Mouse (Mus musculus): ENCODE data around the gene Gbp3. TPM values are rescaled to one million over a fixed set of nuclear protein-coding genes. Genes with fewer than 3 reads are reported as not detected.

Gene Gbp3
- total and polyA plus RNA-seq, 3 experiments = 0.27 TPM; not detected in 2

DNA sequence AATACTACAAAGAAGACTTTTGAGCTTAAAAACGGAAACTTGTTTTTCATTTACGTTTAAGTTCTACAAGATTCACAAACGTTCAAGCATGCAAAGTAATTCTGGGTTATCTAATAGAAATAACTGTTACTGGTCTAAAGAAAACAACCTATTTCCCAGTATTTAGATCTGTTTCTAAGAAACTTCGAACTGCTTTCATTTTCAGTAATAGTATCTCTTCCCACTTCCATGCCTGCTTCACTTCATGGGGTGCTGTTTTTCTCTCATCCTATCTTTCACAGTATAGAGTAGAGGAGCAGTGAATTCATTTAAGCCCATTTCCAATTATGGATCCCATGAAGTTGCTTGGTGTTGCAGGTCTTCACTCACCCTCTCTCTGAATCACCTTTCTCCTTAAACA is 18.5 kb downstream of the Gbp3 start:
- TF ChIP-seq GATA2 (IDR thresholded peaks at IDR 0.05; ENCODE audit: borderline replicate concordance, low read depth, low read length) = no peak
- no peak for TF ChIP-seq GATA1 (IDR thresholded peaks at IDR 0.05; ENCODE audit: borderline replicate concordance, low read length)
- no peak for TF ChIP-seq CTCF (IDR thresholded peaks at IDR 0.05; ENCODE audit: low read depth, low read length)
- no peak for TF ChIP-seq POLR2AphosphoS5 (IDR thresholded peaks at IDR 0.05; ENCODE audit: insufficient replicate concordance, low read depth, low read length)
- no peak for TF ChIP-seq TAL1 (conservative IDR thresholded peaks at IDR 0.05; ENCODE audit: low read depth, low read length)
- H3K9me3 ChIP-seq (replicated peaks) = no peaks in the 10 kb centered on the region
- peaks cover 5% of the 10 kb centered on the region; the same call in 1 of the 2 replicates for H3K4me1 ChIP-seq (ENCODE audit: insufficient read depth, low read depth, low read length)
- H3K36me3 ChIP-seq (replicated peaks) = no peaks in the 10 kb centered on the region
- ATAC-seq (ENCODE audit: extremely low read depth, insufficient number of reproducible peaks, low FRiP score, poor library complexity, severe bottlenecking) (no peak), DNase-seq (ENCODE audit: low spot score) (no peak)
- H3K4me3 ChIP-seq (ENCODE audit: low read depth, low read length) = no peak overlapping the region
- H3K27me3 ChIP-seq (ENCODE audit: insufficient read depth, low read length) = no peaks in the 10 kb centered on the region

DNA sequence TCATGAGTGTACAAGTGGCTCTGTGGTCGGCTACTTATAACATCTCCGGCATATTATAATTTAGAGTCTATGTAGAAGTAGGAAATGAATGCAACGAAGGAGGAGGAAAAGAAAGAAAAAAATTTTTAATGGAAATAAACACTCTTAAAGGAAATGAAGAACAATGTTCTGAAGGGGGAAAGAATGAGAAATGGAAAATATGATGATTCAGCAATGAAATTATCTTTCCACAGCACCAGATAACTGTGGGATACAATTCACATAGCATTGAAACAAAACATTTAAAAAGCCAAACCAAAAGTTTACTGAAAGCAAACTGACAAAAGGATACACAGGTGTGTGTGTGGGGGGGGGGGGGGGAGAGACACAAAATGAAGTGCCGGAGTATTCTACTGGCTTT is 23.2 kb downstream of the Gbp3 start:
- no peak for TF ChIP-seq CTCF (IDR thresholded peaks at IDR 0.05; ENCODE audit: low read depth, low read length)
- no peak for TF ChIP-seq GATA1 (IDR thresholded peaks at IDR 0.05; ENCODE audit: borderline replicate concordance, low read length)
- TF ChIP-seq GATA2 (IDR thresholded peaks at IDR 0.05; ENCODE audit: borderline replicate concordance, low read depth, low read length) = no peak
- TF ChIP-seq TAL1 (conservative IDR thresholded peaks at IDR 0.05; ENCODE audit: low read depth, low read length) = no peak
- no peak for TF ChIP-seq POLR2AphosphoS5 (IDR thresholded peaks at IDR 0.05; ENCODE audit: insufficient replicate concordance, low read depth, low read length)
- DNase-seq (ENCODE audit: low spot score) (no peak), ATAC-seq (ENCODE audit: extremely low read depth, insufficient number of reproducible peaks, low FRiP score, poor library complexity, severe bottlenecking) (no peak)
- Histone ChIP-seq H3K36me3 (replicated peaks) (no peaks in the 10 kb centered on the region), H3K27me3 (ENCODE audit: insufficient read depth, low read length) (no peaks in the 10 kb centered on the region), H3K9me3 (replicated peaks) (no peaks in the 10 kb centered on the region), H3K4me3 (ENCODE audit: low read depth, low read length) (no peak overlapping the region), H3K4me1 (ENCODE audit: insufficient read depth, low read depth, low read length) (0 out of 2 replicates have a peak, but pooled peaks cover 2% of the 10 kb centered on the region)

DNA sequence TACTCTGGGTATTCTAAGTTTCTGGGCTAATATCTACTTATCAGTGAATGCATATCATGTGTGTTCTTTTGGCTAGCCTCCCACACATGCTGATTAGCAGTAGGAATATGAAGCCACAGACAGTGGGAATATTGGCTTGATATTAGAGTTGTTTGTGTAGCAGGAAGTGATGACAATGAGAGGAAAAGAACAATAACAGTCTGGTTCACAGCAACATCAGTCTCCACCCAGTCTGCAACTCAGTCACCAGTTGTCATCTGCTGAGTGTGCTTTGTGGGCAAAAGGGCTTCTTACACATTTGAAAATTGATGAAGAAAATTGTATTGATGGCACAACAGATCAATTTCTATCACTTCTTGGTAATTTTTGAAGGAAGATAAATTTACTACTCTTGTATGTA is 27.6 kb downstream of the Gbp3 start:
- H3K36me3 ChIP-seq (replicated peaks) = no peaks in the 10 kb centered on the region
- H3K4me3 ChIP-seq (ENCODE audit: low read depth, low read length) = no peak overlapping the region
- no peak for TF ChIP-seq GATA1 (IDR thresholded peaks at IDR 0.05; ENCODE audit: borderline replicate concordance, low read length)
- DNase-seq (ENCODE audit: low spot score) (no peak), ATAC-seq (ENCODE audit: extremely low read depth, insufficient number of reproducible peaks, low FRiP score, poor library complexity, severe bottlenecking) (no peak)
- H3K4me1 ChIP-seq (ENCODE audit: insufficient read depth, low read depth, low read length) = no peaks in the 10 kb centered on the region
- H3K9me3 ChIP-seq (replicated peaks) = no peaks in the 10 kb centered on the region
- no peaks in the 10 kb centered on the region for H3K27me3 ChIP-seq (ENCODE audit: insufficient read depth, low read length)

DNA sequence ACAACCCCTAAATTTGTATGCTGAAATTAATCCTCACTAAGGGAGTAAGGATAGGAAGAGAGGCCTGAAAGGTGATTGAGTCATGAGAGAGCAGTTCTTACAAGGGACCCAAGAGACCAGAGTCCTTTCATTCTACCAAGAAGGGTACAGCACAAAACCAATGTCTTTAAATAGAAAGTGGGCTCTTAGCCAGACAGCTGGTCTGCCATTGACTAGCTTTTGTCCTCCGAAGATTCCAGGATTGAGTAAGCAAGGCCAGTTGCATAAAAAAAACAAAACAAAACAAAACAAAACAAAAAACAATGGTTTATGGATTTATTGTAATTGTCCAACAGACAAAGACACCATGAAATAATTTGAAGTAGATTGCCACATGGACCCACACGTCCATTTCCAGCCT is 29.1 kb downstream of the Gbp3 start:
- H3K4me3 ChIP-seq (ENCODE audit: low read depth, low read length) = no peak overlapping the region
- ATAC-seq (ENCODE audit: extremely low read depth, insufficient number of reproducible peaks, low FRiP score, poor library complexity, severe bottlenecking) = no peak

DNA sequence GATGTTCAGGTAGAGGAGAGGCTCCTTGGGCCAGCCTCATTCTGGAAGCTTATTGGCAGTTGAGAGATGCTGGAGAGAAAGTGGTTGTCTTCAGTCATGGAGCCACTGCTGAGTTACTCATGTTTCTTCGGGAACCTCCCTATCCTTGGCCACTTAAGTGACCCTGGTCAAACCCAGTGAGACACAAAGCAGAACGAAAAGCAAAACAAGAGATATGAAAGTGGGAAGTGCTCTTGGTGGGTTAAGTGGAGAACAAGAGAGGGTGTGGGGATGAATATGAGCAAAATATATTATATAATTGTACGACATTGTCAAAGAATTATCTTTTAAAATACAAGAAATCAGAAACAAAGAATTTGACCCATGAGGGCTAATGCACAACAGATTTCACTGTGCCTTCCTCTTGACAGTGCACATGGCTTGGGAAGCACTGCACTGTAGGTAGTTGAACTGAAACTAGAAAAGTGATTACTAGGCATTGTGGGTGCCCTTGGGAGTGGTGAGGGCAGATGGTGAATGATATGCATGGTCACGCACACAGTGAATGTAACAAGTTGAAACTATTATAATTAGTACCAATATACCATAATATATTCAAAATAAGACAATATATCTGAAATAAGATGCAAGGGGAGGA is 30.7 kb downstream of the Gbp3 start:
- no peak for DNase-seq (ENCODE audit: low spot score)
- no peak for ATAC-seq (ENCODE audit: extremely low read depth, insufficient number of reproducible peaks, low FRiP score, poor library complexity, severe bottlenecking)
- no peak for TF ChIP-seq TAL1 (conservative IDR thresholded peaks at IDR 0.05; ENCODE audit: low read depth, low read length)
- Histone ChIP-seq H3K36me3 (replicated peaks) (no peaks in the 10 kb centered on the region), H3K9me3 (replicated peaks) (no peaks in the 10 kb centered on the region), H3K4me3 (ENCODE audit: low read depth, low read length) (no peak overlapping the region), H3K4me1 (ENCODE audit: insufficient read depth, low read depth, low read length) (no peaks in the 10 kb centered on the region), H3K27me3 (ENCODE audit: insufficient read depth, low read length) (no peaks in the 10 kb centered on the region)

More for the DNA sequence above, 29.1 kb downstream of the Gbp3 start:
- Histone ChIP-seq H3K27me3 (ENCODE audit: insufficient read depth, low read length) (no peaks in the 10 kb centered on the region), H3K4me1 (ENCODE audit: insufficient read depth, low read depth, low read length) (no peaks in the 10 kb centered on the region), H3K36me3 (replicated peaks) (no peaks in the 10 kb centered on the region), H3K9me3 (replicated peaks) (no peaks in the 10 kb centered on the region)
- TF ChIP-seq POLR2AphosphoS5 (IDR thresholded peaks at IDR 0.05; ENCODE audit: insufficient replicate concordance, low read depth, low read length) (no peak), GATA1 (IDR thresholded peaks at IDR 0.05; ENCODE audit: borderline replicate concordance, low read length) (no peak), TAL1 (conservative IDR thresholded peaks at IDR 0.05; ENCODE audit: low read depth, low read length) (no peak), GATA2 (IDR thresholded peaks at IDR 0.05; ENCODE audit: borderline replicate concordance, low read depth, low read length) (no peak), CTCF (IDR thresholded peaks at IDR 0.05; ENCODE audit: low read depth, low read length) (no peak)
- no peak for DNase-seq (ENCODE audit: low spot score)

DNA sequence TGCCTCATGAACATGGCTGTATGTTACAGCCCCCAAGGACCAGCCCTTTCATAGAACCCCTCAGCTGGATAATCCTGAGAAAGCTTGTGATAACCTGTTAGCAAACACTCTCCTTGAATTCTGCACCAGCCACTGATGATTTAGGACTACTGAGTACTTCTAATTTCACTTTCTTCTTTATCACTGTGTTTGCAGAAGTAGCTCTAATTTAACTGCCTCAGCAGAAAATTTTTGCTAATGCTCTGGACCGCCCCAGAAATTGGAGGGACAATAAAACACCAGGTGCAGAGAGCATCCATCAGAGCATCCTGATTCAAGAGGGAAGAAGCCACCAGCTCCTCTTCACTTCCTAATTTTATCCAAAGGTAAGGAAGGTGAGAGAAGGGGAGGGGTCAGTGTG is 34.7 kb downstream of the Gbp3 start, which contains the start of gene Gbp2b:
Gene Gbp2b (plus strand): TSS at position 301 of the 400 bp plus-strand sequence.
- Histone ChIP-seq H3K9me3 (replicated peaks) (no peaks in the 10 kb centered on the region), H3K4me1 (ENCODE audit: insufficient read depth, low read depth, low read length) (no peaks in the 10 kb centered on the region), H3K4me3 (ENCODE audit: low read depth, low read length) (no peak within 1 kb of the TSS), H3K36me3 (replicated peaks) (no peaks in the 10 kb centered on the region), H3K27me3 (ENCODE audit: insufficient read depth, low read length) (no peaks in the 10 kb centered on the region)
- no peak for DNase-seq (ENCODE audit: low spot score)
- TF ChIP-seq TAL1 (conservative IDR thresholded peaks at IDR 0.05; ENCODE audit: low read depth, low read length) (no peak), GATA2 (IDR thresholded peaks at IDR 0.05; ENCODE audit: borderline replicate concordance, low read depth, low read length) (no peak), GATA1 (IDR thresholded peaks at IDR 0.05; ENCODE audit: borderline replicate concordance, low read length) (no peak), CTCF (IDR thresholded peaks at IDR 0.05; ENCODE audit: low read depth, low read length) (no peak), POLR2AphosphoS5 (IDR thresholded peaks at IDR 0.05; ENCODE audit: insufficient replicate concordance, low read depth, low read length) (no peak)
- no peak for ATAC-seq (ENCODE audit: extremely low read depth, insufficient number of reproducible peaks, low FRiP score, poor library complexity, severe bottlenecking)

DNA sequence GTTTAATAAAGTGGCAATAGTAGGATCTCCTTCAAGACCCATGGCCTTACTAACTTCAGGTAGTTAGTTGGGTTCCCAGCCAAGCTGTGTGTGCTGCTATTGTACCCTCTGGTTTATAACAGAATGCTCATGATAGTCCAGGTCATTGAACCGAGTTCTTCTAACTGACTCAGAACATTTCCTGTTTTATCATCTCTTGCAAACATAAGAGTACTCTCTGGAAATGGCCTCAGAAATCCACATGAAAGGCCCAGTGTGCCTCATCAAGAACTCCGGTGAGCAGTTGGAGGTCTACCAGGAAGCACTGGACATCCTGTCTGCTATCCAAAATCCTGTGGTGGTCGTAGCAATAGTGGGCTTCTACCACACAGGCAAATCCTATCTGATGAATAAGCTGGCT is 38.1 kb downstream of the Gbp3 start:
- H3K36me3 ChIP-seq (replicated peaks) = no peaks in the 10 kb centered on the region
- H3K27me3 ChIP-seq (ENCODE audit: insufficient read depth, low read length) = no peaks in the 10 kb centered on the region
- no peaks in the 10 kb centered on the region for H3K4me1 ChIP-seq (ENCODE audit: insufficient read depth, low read depth, low read length)
- ATAC-seq (ENCODE audit: extremely low read depth, insufficient number of reproducible peaks, low FRiP score, poor library complexity, severe bottlenecking) (no peak), DNase-seq (ENCODE audit: low spot score) (no peak)
- no peak for TF ChIP-seq POLR2AphosphoS5 (IDR thresholded peaks at IDR 0.05; ENCODE audit: insufficient replicate concordance, low read depth, low read length)
- no peak for TF ChIP-seq TAL1 (conservative IDR thresholded peaks at IDR 0.05; ENCODE audit: low read depth, low read length)
- TF ChIP-seq GATA1 (IDR thresholded peaks at IDR 0.05; ENCODE audit: borderline replicate concordance, low read length) = no peak
- TF ChIP-seq CTCF (IDR thresholded peaks at IDR 0.05; ENCODE audit: low read depth, low read length) = no peak
- no peak for TF ChIP-seq GATA2 (IDR thresholded peaks at IDR 0.05; ENCODE audit: borderline replicate concordance, low read depth, low read length)
- no peak overlapping the region for H3K4me3 ChIP-seq (ENCODE audit: low read depth, low read length)
- no peaks in the 10 kb centered on the region for H3K9me3 ChIP-seq (replicated peaks)
